Mouse (Mus musculus) hindbrain, embryonic 16.5 days (tissue): ENCODE data around the gene Nutf2-ps1. TPM values are rescaled to one million over a fixed set of nuclear protein-coding genes. Genes with fewer than 3 reads are reported as not detected.
A peak's percentile ranks its signal among the peaks of the same experiment; 100 is the strongest.

Source experiments
- ATAC-seq: fragments of 200-750 bp; cut with Nextera tagmentation; 2 replicates; pipeline ENCODE4 v1.8.0; 2017; ENCODE audit warnings: moderate TSS enrichment, moderate library complexity
- H3K27ac ChIP-seq: fragments of 300-500 bp; sonication (generic); 2 replicates; pipeline ENCODE4 v1.5.1; 2014; ENCODE audit warnings: low read depth, mild to moderate bottlenecking, control low read depth, low read length, moderate library complexity
- H3K27me3 ChIP-seq: fragments of 300-500 bp; sonication (generic); replicated peaks from 2 replicates; pipeline ENCODE4 v1.6.1; 2014; ENCODE audit warnings: low read length; ENCODE audit not compliant: control insufficient read depth, insufficient read depth
- H3K36me3 ChIP-seq: fragments of 300-500 bp; sonication (generic); 2 replicates; pipeline ENCODE4 v1.6.1; 2014; ENCODE audit warnings: mild to moderate bottlenecking, low read length, moderate library complexity, mixed read lengths; ENCODE audit not compliant: control insufficient read depth, insufficient read depth
- H3K4me1 ChIP-seq: fragments of 300-500 bp; sonication (generic); 2 replicates; pipeline ENCODE4 v1.6.1; 2014; ENCODE audit warnings: low read depth, low read length; ENCODE audit not compliant: control insufficient read depth, insufficient read depth
- H3K4me2 ChIP-seq: fragments of 300-500 bp; sonication (generic); 2 replicates; pipeline ENCODE4 v1.6.1; 2014; ENCODE audit warnings: mild to moderate bottlenecking, low read length, control low read depth, moderate library complexity
- H3K4me3 ChIP-seq: fragments of 300-500 bp; sonication (generic); 2 replicates; pipeline ENCODE4 v1.5.1; 2014; ENCODE audit warnings: mild to moderate bottlenecking, low read length, control low read depth, moderate library complexity
- H3K9ac ChIP-seq: fragments of 300-500 bp; sonication (generic); 2 replicates; pipeline ENCODE4 v1.6.1; 2014; ENCODE audit warnings: low read depth, mild to moderate bottlenecking, control low read depth, low read length, moderate library complexity
- H3K9me3 ChIP-seq: fragments of 300-500 bp; sonication (generic); 2 replicates; pipeline ENCODE4 v1.6.1; 2014; ENCODE audit warnings: mild to moderate bottlenecking, low read length, moderate library complexity; ENCODE audit not compliant: control insufficient read depth
- WGBS: fragments of 180-500 bp; shearing (Covaris S2); extraction: QIAGEN DNeasy Blood & Tissue Kit; methylation state at CpG from one replicate; pipeline ENCODE4 v1.1.7; 2014; 5-methylcytosine and 5-hydroxymethylcytosine counted together
- polyA plus RNA-seq: library from polyadenylated mRNA; unstranded; fragments of >200 nt; fragmentation: Nextera tagmentation; extraction: Ambion mirVana; gene quantifications from 2 replicates; pipeline ENCODE4 v1.2.1, GENCODE M21; 2015

Gene Nutf2-ps1
- polyA plus RNA-seq, 1 experiment from 2014 or later: 244 TPM

DNA sequence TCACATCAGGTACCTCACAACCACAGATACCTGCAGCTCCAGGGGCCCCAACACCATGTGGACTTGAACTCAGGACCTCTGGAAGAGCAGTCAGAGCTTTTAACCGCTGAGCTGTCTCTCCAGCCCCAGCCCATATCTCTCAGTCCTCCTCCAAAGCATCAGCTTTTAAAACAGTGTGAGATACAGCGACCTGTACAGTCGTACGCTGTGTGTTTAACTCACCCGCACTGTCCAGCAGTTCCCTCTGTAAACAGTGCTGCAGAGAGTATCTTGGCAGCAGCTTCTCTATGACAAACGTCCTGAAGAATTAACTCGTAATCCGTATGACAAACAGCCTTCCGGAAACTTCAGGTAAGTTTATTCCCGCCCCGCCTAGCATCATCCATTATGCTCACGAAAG lies 16.3 kb downstream of the Nutf2-ps1 start:
- Histone ChIP-seq H3K36me3 (no peaks in the 10 kb centered on the region), H3K4me2 (no peak overlapping the region), H3K27ac (no peak overlapping the region), H3K4me3 (no peak overlapping the region), H3K4me1 (no peaks in the 10 kb centered on the region), H3K9ac (no peak overlapping the region), H3K27me3 (no peaks in the 10 kb centered on the region), H3K9me3 (no peaks in the 10 kb centered on the region)
- 89% methylated on average over 12 of the region's 12 CpGs for WGBS
- no peak for ATAC-seq

- Histone ChIP-seq H3K4me3 (no peak overlapping the region), H3K27ac (no peak overlapping the region), H3K36me3 (no peaks in the 10 kb centered on the region), H3K27me3 (no peaks in the 10 kb centered on the region), H3K9ac (no peak overlapping the region), H3K4me2 (no peak overlapping the region), H3K4me1 (no peaks in the 10 kb centered on the region), H3K9me3 (no peaks in the 10 kb centered on the region)
- WGBS: 87% methylated on average over 18 of the region's 18 CpGs
- no peak for ATAC-seq
These were observed 17.1 kb downstream of the Nutf2-ps1 start for GRCm38 (mm10) chr19:53571501-53572428.

GRCm38 (mm10) chr19:53571056-53571455 lies 17.8 kb downstream of the Nutf2-ps1 start:
- WGBS: 93% methylated on average over 4 of the region's 4 CpGs
- H3K9ac ChIP-seq: no peak overlapping the region
- no peaks in the 10 kb centered on the region for H3K9me3 ChIP-seq
- no peaks in the 10 kb centered on the region for H3K27me3 ChIP-seq
- no peaks in the 10 kb centered on the region for H3K36me3 ChIP-seq
- no peaks in the 10 kb centered on the region for H3K4me1 ChIP-seq
- ATAC-seq: no peak
- H3K27ac ChIP-seq: no peak overlapping the region
- no peak overlapping the region for H3K4me2 ChIP-seq
- H3K4me3 ChIP-seq: no peak overlapping the region

DNA sequence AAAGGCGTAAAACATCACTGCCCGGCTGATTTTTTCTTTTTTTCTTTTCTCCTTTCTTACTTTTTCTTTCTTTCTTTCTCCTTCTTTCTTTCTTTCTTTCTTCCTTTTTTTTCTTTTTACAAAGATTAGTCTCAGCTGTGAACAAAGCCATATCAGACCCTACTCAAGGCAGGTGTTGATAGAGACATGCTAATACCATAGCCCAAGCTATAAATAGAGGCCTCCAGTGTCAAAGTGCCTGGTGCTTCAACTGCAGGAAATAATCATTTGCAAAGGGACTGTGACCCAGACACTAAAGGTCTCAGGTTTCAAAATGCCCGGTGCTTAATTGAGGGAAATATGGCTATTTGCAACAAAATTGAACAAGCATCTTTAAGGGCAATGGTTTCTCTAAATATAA lies 20.3 kb downstream of the Nutf2-ps1 start:
- ATAC-seq: no peak
- H3K36me3 ChIP-seq: no peaks in the 10 kb centered on the region
- WGBS: 80% methylated on average over 3 of the region's 3 CpGs
- H3K4me3 ChIP-seq: no peak overlapping the region
- H3K9me3 ChIP-seq: no peaks in the 10 kb centered on the region
- no peaks in the 10 kb centered on the region for H3K4me1 ChIP-seq
- no peaks in the 10 kb centered on the region for H3K27me3 ChIP-seq
- H3K9ac ChIP-seq: no peak overlapping the region
- no peak overlapping the region for H3K27ac ChIP-seq
- no peak overlapping the region for H3K4me2 ChIP-seq

- no peaks in the 10 kb centered on the region for H3K4me1 ChIP-seq
- no peak overlapping the region for H3K27ac ChIP-seq
- H3K9me3 ChIP-seq: no peaks in the 10 kb centered on the region
- 10% methylated on average over 11 of the region's 11 CpGs for WGBS
- no peaks in the 10 kb centered on the region for H3K27me3 ChIP-seq
- H3K4me2 ChIP-seq: peak overlapping the region; percentile 28
- no peaks in the 10 kb centered on the region for H3K36me3 ChIP-seq
- no peak overlapping the region for H3K9ac ChIP-seq
- ATAC-seq: no peak
- H3K4me3 ChIP-seq: no peak overlapping the region
These were observed 21.0 kb downstream of the Nutf2-ps1 start for GRCm38 (mm10) chr19:53567864-53568263.

GRCm38 (mm10) chr19:53565565-53566277 lies 23.1 kb downstream of the Nutf2-ps1 start:
- no peak overlapping the region for H3K9ac ChIP-seq
- H3K4me1 ChIP-seq: no peaks in the 10 kb centered on the region
- WGBS: 95% methylated on average over 14 of the region's 14 CpGs
- H3K27me3 ChIP-seq: no peaks in the 10 kb centered on the region
- H3K4me3 ChIP-seq: no peak overlapping the region
- no peak overlapping the region for H3K4me2 ChIP-seq
- no peaks in the 10 kb centered on the region for H3K9me3 ChIP-seq
- H3K36me3 ChIP-seq: no peaks in the 10 kb centered on the region
- ATAC-seq: no peak
- H3K27ac ChIP-seq: no peak overlapping the region

GRCm38 (mm10) chr19:53564174-53564573 lies 24.7 kb downstream of the Nutf2-ps1 start:
- WGBS: 60% methylated on average over 4 of the region's 4 CpGs
- no peaks in the 10 kb centered on the region for H3K9me3 ChIP-seq
- no peak for ATAC-seq
- no peak overlapping the region for H3K27ac ChIP-seq
- no peak overlapping the region for H3K9ac ChIP-seq
- H3K4me2 ChIP-seq: no peak overlapping the region
- no peaks in the 10 kb centered on the region for H3K36me3 ChIP-seq
- H3K4me3 ChIP-seq: no peak overlapping the region
- no peaks in the 10 kb centered on the region for H3K4me1 ChIP-seq
- H3K27me3 ChIP-seq: no peaks in the 10 kb centered on the region

DNA sequence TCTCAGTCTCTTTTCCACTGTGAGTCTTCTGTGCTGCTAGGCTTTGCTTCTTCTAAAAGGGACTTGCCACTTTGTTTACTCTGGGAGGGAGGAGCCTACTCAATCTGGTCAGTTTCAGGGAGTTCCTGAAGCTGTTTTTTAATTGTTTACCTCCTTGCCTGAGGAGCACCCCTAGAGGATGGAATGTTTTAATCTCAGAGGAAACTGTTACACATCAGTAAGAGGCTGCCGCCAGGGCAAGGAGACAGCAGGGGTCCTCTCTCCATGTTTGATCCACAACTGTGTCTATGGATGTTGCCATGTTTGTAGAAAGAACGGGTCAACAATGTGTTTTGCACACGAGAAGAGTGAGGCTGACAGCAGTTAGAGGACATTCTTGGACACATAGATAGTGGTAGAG lies 28.4 kb downstream of the Nutf2-ps1 start:
- Histone ChIP-seq H3K4me2 (no peak overlapping the region), H3K9ac (no peak overlapping the region), H3K27me3 (no peaks in the 10 kb centered on the region), H3K36me3 (no peaks in the 10 kb centered on the region), H3K4me3 (no peak overlapping the region), H3K9me3 (no peaks in the 10 kb centered on the region), H3K4me1 (peaks cover 3% of the 10 kb centered on the region; the same call in 1 of the 2 replicates), H3K27ac (no peak overlapping the region)
- ATAC-seq: no peak
- WGBS: 78% methylated on average over 3 of the region's 3 CpGs

GRCm38 (mm10) chr19:53557267-53557936 lies 31.5 kb downstream of the Nutf2-ps1 start:
- H3K9me3 ChIP-seq: no peaks in the 10 kb centered on the region
- 31% methylated on average over 20 of the region's 20 CpGs for WGBS
- H3K4me2 ChIP-seq: peak overlapping the region; percentile 37
- H3K36me3 ChIP-seq: no peaks in the 10 kb centered on the region
- ATAC-seq: no peak
- H3K9ac ChIP-seq: no peak overlapping the region
- H3K4me1 ChIP-seq: peaks cover 3% of the 10 kb centered on the region; the same call in 1 of the 2 replicates
- no peak overlapping the region for H3K4me3 ChIP-seq
- no peak overlapping the region for H3K27ac ChIP-seq
- no peaks in the 10 kb centered on the region for H3K27me3 ChIP-seq
